In the genomic region with DNA sequence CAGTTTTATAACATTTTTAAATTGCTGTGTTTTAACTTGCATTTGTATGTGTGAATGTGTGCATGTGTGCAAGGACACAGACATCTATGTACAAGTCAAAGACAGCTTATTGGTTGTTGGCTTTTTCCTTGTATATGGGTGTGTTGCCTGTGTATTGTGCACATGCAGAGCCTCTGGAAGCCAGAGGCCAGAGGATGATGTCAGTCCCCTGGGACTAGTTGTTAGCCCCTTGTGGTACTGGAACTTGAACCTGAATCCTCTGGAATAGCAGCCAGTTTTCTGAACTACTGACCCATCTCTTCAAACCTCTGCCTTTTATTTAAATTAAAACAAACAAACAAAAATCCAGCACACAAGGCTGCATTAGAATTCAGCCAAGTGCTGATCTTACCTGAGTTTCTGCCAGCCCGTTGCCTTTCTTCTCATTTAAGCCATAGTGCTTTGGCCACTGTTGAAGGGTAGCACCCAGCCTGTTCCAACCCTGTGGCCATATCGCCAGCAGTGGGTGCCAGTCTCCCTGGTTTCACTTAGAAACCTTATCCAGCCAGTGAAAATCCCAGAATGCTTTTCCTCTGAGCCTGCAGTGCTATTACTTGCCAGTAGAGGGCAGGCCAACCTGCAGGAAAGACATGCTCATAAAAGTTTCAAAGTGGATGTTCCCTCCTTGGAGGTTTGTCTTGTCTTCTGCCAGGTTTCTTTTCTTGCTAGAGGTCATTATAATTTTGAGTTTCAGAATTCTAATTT, we compare ENCODE assay signal across 9 mouse cellular contexts. TPM values are rescaled to one million over a fixed set of nuclear protein-coding genes. Genes with fewer than 3 reads are reported as not detected.
DNase-seq lines count a peak whose midpoint lies in the region; ATAC-seq and TF ChIP-seq lines count a peak whose summit lies in the region.
"Had no signal": no experiment of that assay in that cellular context is flagged by ENCODE, and none has a peak within 500 bp of the region (broad histone marks: within the 10 kb centered on the region; RNA-seq: fewer than 3 reads in every experiment).

No protein-coding gene starts in this region.

- peak; percentile 87 for ATAC-seq in erythroblast, adult 5-6 weeks (replicated peaks; ENCODE audit: low FRiP score, poor library complexity, severe bottlenecking)
- peak; percentile 44; the same call in 1 of the 2 replicates for ATAC-seq in liver, embryonic 15.5 days (ENCODE audit: insufficient read depth)

- peak; percentile 72 for TF ChIP-seq CTCF in bone marrow, adult 2 months (IDR thresholded peaks at IDR 0.05; ENCODE audit: control insufficient read depth, insufficient read depth, low read length)
- peak; percentile 49 for TF ChIP-seq CTCF in olfactory bulb, adult 2 months (IDR thresholded peaks at IDR 0.05; ENCODE audit: insufficient read depth, low read depth, low read length)

- H3K4me3 ChIP-seq in bone marrow, adult 2 months (replicated peaks; ENCODE audit: control insufficient read depth, low read depth, low read length) = no peak overlapping the region
- no peak overlapping the region for H3K4me3 ChIP-seq in heart, embryonic 10.5 days
- no peak overlapping the region for H3K4me3 ChIP-seq in liver, embryonic 15.5 days (replicated peaks)
- H3K4me3 ChIP-seq in olfactory bulb, adult 2 months (ENCODE audit: insufficient read depth, low read depth, low read length) = no peak overlapping the region
- H3K4me3 ChIP-seq: heart, embryonic 13.5 days had no signal

- DNase-seq in CD8-positive naive resting alpha-beta T cell, adult 2 months (ENCODE audit: low read depth in 2 of 2, low spot score in 2 of 2) = peak; percentile 69 to 77
- peak; percentile 82 for DNase-seq in heart, embryonic 10.5 days (ENCODE audit: low spot score)
- DNase-seq in kidney, postnatal 25 days = peak; percentile 84 to 88
- DNase-seq in testis, postnatal 14 days (ENCODE audit: low spot score) = peak; percentile 61

- H3K27me3 ChIP-seq in heart, embryonic 10.5 days (ENCODE audit: insufficient read depth, poor library complexity, severe bottlenecking) = no peaks in the 10 kb centered on the region
- H3K27me3 ChIP-seq in liver, embryonic 15.5 days = no peaks in the 10 kb centered on the region
- H3K27me3 ChIP-seq: heart, embryonic 13.5 days had no signal

- H3K9ac ChIP-seq in liver, embryonic 15.5 days = no peak overlapping the region
- H3K9ac ChIP-seq: heart, embryonic 13.5 days had no signal

- no peaks in the 10 kb centered on the region for H3K4me1 ChIP-seq in bone marrow, adult 2 months (ENCODE audit: control insufficient read depth, insufficient read depth, low read length)
- no peaks in the 10 kb centered on the region for H3K4me1 ChIP-seq in heart, embryonic 10.5 days
- H3K4me1 ChIP-seq in liver, embryonic 15.5 days (replicated peaks) = peaks cover 4% of the 10 kb centered on the region
- H3K4me1 ChIP-seq in olfactory bulb, adult 2 months (ENCODE audit: control insufficient read depth, insufficient read depth, low read length) = no peaks in the 10 kb centered on the region
- H3K4me1 ChIP-seq: heart, embryonic 13.5 days had no signal

- no peaks in the 10 kb centered on the region for H3K9me3 ChIP-seq in heart, embryonic 10.5 days
- H3K9me3 ChIP-seq in liver, embryonic 15.5 days (replicated peaks) = no peaks in the 10 kb centered on the region
- H3K9me3 ChIP-seq: heart, embryonic 13.5 days had no signal

- H3K27ac ChIP-seq in bone marrow, adult 2 months (ENCODE audit: control insufficient read depth, insufficient read depth, low read depth, low read length, poor library complexity) = no peak overlapping the region
- no peak overlapping the region for H3K27ac ChIP-seq in heart, embryonic 10.5 days
- no peak overlapping the region for H3K27ac ChIP-seq in liver, embryonic 15.5 days (replicated peaks)
- H3K27ac ChIP-seq in olfactory bulb, adult 2 months (ENCODE audit: insufficient read depth, low read depth, low read length) = no peak overlapping the region
- H3K27ac ChIP-seq: heart, embryonic 13.5 days had no signal

- H3K4me2 ChIP-seq in liver, embryonic 15.5 days = no peak overlapping the region
- H3K4me2 ChIP-seq: heart, embryonic 13.5 days had no signal

- WGBS in bone marrow, adult 2 months = 18% methylated on average over 2 of the region's 2 CpGs
- WGBS in heart, embryonic 10.5 days = 30% methylated on average over 2 of the region's 2 CpGs
- whole genome bisulfite sequencing in liver, embryonic 15.5 days (ENCODE audit: insufficient replicate concordance) = 22% methylated on average over 2 of the region's 2 CpGs
- WGBS in olfactory bulb, adult 2 months = 20% methylated on average over 2 of the region's 2 CpGs

- H3K36me3 ChIP-seq in heart, embryonic 10.5 days = peaks cover 83% of the 10 kb centered on the region
- peaks cover 87% of the 10 kb centered on the region for H3K36me3 ChIP-seq in liver, embryonic 15.5 days (replicated peaks)

- TF ChIP-seq POLR2A in bone marrow, adult 2 months (IDR thresholded peaks at IDR 0.05; ENCODE audit: borderline replicate concordance, control insufficient read depth, low read depth, low read length) = no peak
- no peak for TF ChIP-seq POLR2A in olfactory bulb, adult 2 months (IDR thresholded peaks at IDR 0.05; ENCODE audit: insufficient read depth, low read depth, low read length)

RNA-seq across cellular contexts. Expression of a gene that starts 10.1 kb away (rescaled TPM):
- 20.0 and 25.3 TPM in 2 replicates for polyA plus RNA-seq in bone marrow, adult 2 months (2011; ENCODE audit: insufficient read depth, insufficient read length, low replicate concordance, missing spikeins)
- 13.8 and 38.0 TPM in 2 replicates for total RNA-seq in erythroblast, adult 5-6 weeks (2015; ENCODE audit: low replicate concordance)
- total RNA-seq in erythroblast, adult 5-6 weeks (2017; ENCODE audit: low replicate concordance) = 20.7 and 24.7 TPM in 2 replicates
- polyA plus RNA-seq in heart, embryonic 10.5 days (2016; fragmentation: Nextera tagmentation; extraction: Ambion mirVana) = 64.5 and 67.8 TPM in 2 replicates
- 34.4 TPM in 2 replicates for polyA plus RNA-seq in liver, embryonic 15.5 days (2015; fragmentation: Nextera tagmentation; extraction: Ambion mirVana)
- not detected in 2 replicates for polyA plus RNA-seq in olfactory bulb, adult 2 months (2012; ENCODE audit: insufficient read depth, insufficient read length, low replicate concordance, missing spikeins)

RNA-seq across cellular contexts. Expression of a gene that starts 10.2 kb away (rescaled TPM):
- 317 and 324 TPM in 2 replicates for polyA plus RNA-seq in bone marrow, adult 2 months (2011; ENCODE audit: insufficient read depth, insufficient read length, low replicate concordance, missing spikeins)
- total RNA-seq in erythroblast, adult 5-6 weeks (2015; ENCODE audit: low replicate concordance) = 636 and 727 TPM in 2 replicates
- total RNA-seq in erythroblast, adult 5-6 weeks (2017; ENCODE audit: low replicate concordance) = 268 and 390 TPM in 2 replicates
- polyA plus RNA-seq in heart, embryonic 10.5 days (2016; fragmentation: Nextera tagmentation; extraction: Ambion mirVana) = 726 and 840 TPM in 2 replicates
- 510 and 530 TPM in 2 replicates for polyA plus RNA-seq in liver, embryonic 15.5 days (2015; fragmentation: Nextera tagmentation; extraction: Ambion mirVana)
- not detected in 2 replicates for polyA plus RNA-seq in olfactory bulb, adult 2 months (2012; ENCODE audit: insufficient read depth, insufficient read length, low replicate concordance, missing spikeins)

RNA-seq across cellular contexts. Expression of a gene that starts 34.3 kb away (rescaled TPM):
- polyA plus RNA-seq in bone marrow, adult 2 months (2011; ENCODE audit: insufficient read depth, insufficient read length, low replicate concordance, missing spikeins) = 7.7 and 14.3 TPM in 2 replicates
- 10.8 and 23.0 TPM in 2 replicates for total RNA-seq in erythroblast, adult 5-6 weeks (2015; ENCODE audit: low replicate concordance)
- 12.3 and 15.8 TPM in 2 replicates for total RNA-seq in erythroblast, adult 5-6 weeks (2017; ENCODE audit: low replicate concordance)
- 99.8 and 135 TPM in 2 replicates for polyA plus RNA-seq in heart, embryonic 10.5 days (2016; fragmentation: Nextera tagmentation; extraction: Ambion mirVana)
- polyA plus RNA-seq in liver, embryonic 15.5 days (2015; fragmentation: Nextera tagmentation; extraction: Ambion mirVana) = 18.5 and 22.2 TPM in 2 replicates
- polyA plus RNA-seq in olfactory bulb, adult 2 months (2012; ENCODE audit: insufficient read depth, insufficient read length, low replicate concordance, missing spikeins) = not detected in 2 replicates

RNA-seq across cellular contexts. Expression of a gene that starts 53.3 kb away (rescaled TPM):
- not detected in 2 replicates for polyA plus RNA-seq in bone marrow, adult 2 months (2011; ENCODE audit: insufficient read depth, insufficient read length, low replicate concordance, missing spikeins)
- total RNA-seq in erythroblast, adult 5-6 weeks (2015; ENCODE audit: low replicate concordance) = not detected in 2 replicates
- total RNA-seq in erythroblast, adult 5-6 weeks (2017; ENCODE audit: low replicate concordance) = not detected in 2 replicates
- 0.18 and 2.8 TPM in 2 replicates for polyA plus RNA-seq in heart, embryonic 10.5 days (2016; fragmentation: Nextera tagmentation; extraction: Ambion mirVana)
- polyA plus RNA-seq in liver, embryonic 15.5 days (2015; fragmentation: Nextera tagmentation; extraction: Ambion mirVana) = 12.1 and 13.5 TPM in 2 replicates
- not detected in 2 replicates for polyA plus RNA-seq in olfactory bulb, adult 2 months (2012; ENCODE audit: insufficient read depth, insufficient read length, low replicate concordance, missing spikeins)
